Mouse (Mus musculus) 3134 (cell line): Measurements from ENCODE around the gene Fam124a.

ENCODE experiments used
- DNase-seq: peaks from one replicate; pipeline ENCODE4 v3.0.0-alpha.2; 2011; ENCODE audit warnings: low spot score; ENCODE audit not compliant: insufficient read length; ENCODE audit errors: extremely low read depth

The Fam124a gene

DNA sequence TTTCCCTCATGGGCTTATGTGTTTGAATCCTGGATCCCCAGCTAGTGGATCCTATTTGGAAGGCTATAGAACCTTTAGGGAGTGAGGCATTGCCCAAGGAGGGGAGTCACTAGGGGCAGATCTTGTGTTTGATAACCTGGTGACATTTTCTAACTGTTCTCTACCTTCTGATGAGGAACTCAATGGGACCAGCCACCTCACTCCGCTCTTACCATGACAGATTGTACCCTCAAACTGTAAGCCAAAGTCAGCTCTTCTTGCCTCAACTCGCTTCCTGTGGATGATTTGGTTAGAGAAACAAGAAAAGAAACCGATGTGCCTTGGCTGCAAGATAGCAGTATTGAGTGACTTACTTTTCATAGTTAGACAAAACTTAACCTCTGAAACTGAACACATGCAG is 96.2 kb downstream of the Fam124a start:
- no peak for DNase-seq

DNA sequence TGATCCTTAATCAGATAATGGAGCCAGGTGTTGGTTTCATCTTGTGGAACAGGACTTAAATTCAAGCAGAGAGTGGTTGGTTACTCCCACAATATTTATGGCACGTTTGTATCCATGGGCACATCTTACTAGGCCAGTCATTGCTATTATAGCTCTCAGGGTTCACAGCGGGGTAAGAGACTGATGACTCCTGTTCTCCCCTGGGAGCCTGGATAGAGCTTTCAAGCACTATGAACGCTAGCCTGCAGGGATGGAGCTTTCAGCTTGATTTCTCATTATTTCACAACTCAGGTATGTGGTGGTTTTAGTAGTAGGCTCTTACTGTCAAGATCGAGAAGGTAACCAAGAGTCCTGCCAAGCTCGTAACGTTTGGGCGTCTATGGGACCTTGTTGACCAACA is 100.5 kb downstream of the Fam124a start:
- no peak for DNase-seq

DNA sequence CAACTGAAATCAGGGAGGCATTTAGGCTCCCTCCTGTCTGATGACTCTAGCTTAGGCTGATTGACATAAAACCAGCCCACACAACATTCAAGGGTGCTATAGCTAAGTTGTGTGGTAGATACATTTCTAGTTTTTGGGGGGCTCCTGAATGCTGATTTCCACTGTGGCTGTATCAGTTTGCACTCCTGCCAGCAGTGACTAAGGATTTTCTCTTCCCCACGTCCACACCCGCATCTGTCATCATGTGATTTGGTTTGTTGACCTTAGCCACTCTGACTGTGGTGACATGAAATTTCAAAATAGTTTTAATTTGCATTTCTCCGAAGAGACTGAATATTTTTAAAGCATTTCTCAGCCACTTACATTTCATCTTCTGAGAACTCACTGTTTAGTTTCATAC is 101.9 kb downstream of the Fam124a start:
- no peak for DNase-seq
